ENCODE assay signal across 8 mouse cellular contexts in the genomic region with DNA sequence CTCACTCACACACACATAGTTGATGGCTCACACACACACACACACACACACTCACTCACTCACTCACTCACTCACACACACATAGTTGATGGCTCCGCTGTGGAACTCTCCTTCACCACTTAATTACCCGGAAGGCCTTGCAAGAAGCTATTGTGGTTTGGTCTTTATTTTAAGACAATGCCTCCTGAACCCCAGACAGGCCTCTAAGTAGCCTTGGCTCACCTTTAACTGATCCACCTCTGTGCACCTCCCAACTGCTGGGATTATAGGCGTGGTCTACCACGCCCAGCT. TPM values are rescaled to one million over a fixed set of nuclear protein-coding genes. Genes with fewer than 3 reads are reported as not detected.
DNase-seq lines count a peak whose midpoint lies in the region; ATAC-seq and TF ChIP-seq lines count a peak whose summit lies in the region.

No protein-coding gene starts in this region.

- no peaks in the 10 kb centered on the region for H3K79me3 ChIP-seq in C2C12 (ENCODE audit: low read depth)

- H3K4me1 ChIP-seq in forebrain, embryonic 13.5 days = peaks cover 11% of the 10 kb centered on the region
- peaks cover 44% of the 10 kb centered on the region for H3K4me1 ChIP-seq in liver, embryonic 12.5 days

- H3ac ChIP-seq in C2C12 (ENCODE audit: control insufficient read depth, insufficient read length, low read depth) = peak overlapping the region; percentile 80

- no peak; the same call in 1 of the 2 replicates for ATAC-seq in forebrain, embryonic 13.5 days
- ATAC-seq in liver, embryonic 12.5 days = no peak

- H3K4me3 ChIP-seq in C2C12 (ENCODE audit: insufficient read depth, poor library complexity, severe bottlenecking) = peak overlapping the region; percentile 43
- peak overlapping the region; percentile 63 for H3K4me3 ChIP-seq in forebrain, embryonic 13.5 days
- H3K4me3 ChIP-seq in liver, embryonic 12.5 days = peak overlapping the region; percentile 98

- peak; percentile 25 for DNase-seq in embryo, embryonic 10.5 days (ENCODE audit: low spot score)
- no peak for DNase-seq in embryo, embryonic 10 days (ENCODE audit: low spot score)
- no peak for DNase-seq in layer of hippocampus, postnatal 10 days (ENCODE audit: low spot score in 2 of 2)
- DNase-seq in cerebellum, postnatal 36 days = no peak
- no peak for DNase-seq in cerebellum, postnatal 4 days (ENCODE audit: low spot score in 2 of 2)

- no peaks in the 10 kb centered on the region for H3K9me3 ChIP-seq in forebrain, embryonic 13.5 days (replicated peaks)
- H3K9me3 ChIP-seq in liver, embryonic 12.5 days (replicated peaks) = no peaks in the 10 kb centered on the region

- WGBS in forebrain, embryonic 13.5 days = 19% methylated on average over 4 of the region's 4 CpGs
- WGBS in liver, embryonic 12.5 days (ENCODE audit: insufficient replicate concordance) = 18% methylated on average over 4 of the region's 4 CpGs

- no peaks in the 10 kb centered on the region for H3K36me3 ChIP-seq in C2C12 (ENCODE audit: control insufficient read depth, insufficient read depth)
- H3K36me3 ChIP-seq in forebrain, embryonic 13.5 days (ENCODE audit: poor library complexity, severe bottlenecking) = no peaks in the 10 kb centered on the region
- peaks cover 5% of the 10 kb centered on the region; the same call in 1 of the 2 replicates for H3K36me3 ChIP-seq in liver, embryonic 12.5 days

- H3K27me3 ChIP-seq in C2C12 (ENCODE audit: control insufficient read depth, insufficient read depth, insufficient read length) = peaks cover 11% of the 10 kb centered on the region
- H3K27me3 ChIP-seq in forebrain, embryonic 13.5 days = peaks cover 47% of the 10 kb centered on the region
- peaks cover 26% of the 10 kb centered on the region for H3K27me3 ChIP-seq in liver, embryonic 12.5 days (replicated peaks)

- no peak overlapping the region for H3K27ac ChIP-seq in forebrain, embryonic 13.5 days
- peak overlapping the region; percentile 100 for H3K27ac ChIP-seq in liver, embryonic 12.5 days

- peak overlapping the region; percentile 97 for H3K4me2 ChIP-seq in forebrain, embryonic 13.5 days
- peak overlapping the region; percentile 94 for H3K4me2 ChIP-seq in liver, embryonic 12.5 days

- H3K9ac ChIP-seq in forebrain, embryonic 13.5 days = 0 out of 2 replicates have a peak overlapping the region, but pooled peaks have one; percentile 56
- H3K9ac ChIP-seq in liver, embryonic 12.5 days = peak overlapping the region; percentile 89

- no peak for TF ChIP-seq CTCF in C2C12 (IDR thresholded peaks at IDR 0.05; ENCODE audit: control insufficient read depth, insufficient read depth, insufficient read length)

- H3K79me2 ChIP-seq in C2C12 (ENCODE audit: control insufficient read depth, insufficient read depth) = no peaks in the 10 kb centered on the region

TF ChIP-seq in C2C12, 6 proteins besides CTCF, POLR2A, EP300 and RAD21:
- TF ChIP-seq USF1 (IDR thresholded peaks at IDR 0.05; ENCODE audit: low read depth) (no peak), MAX (IDR thresholded peaks at IDR 0.05) (no peak), MYOG (IDR thresholded peaks at IDR 0.05; ENCODE audit: control insufficient read depth, extremely low read depth, insufficient read length) (no peak), CEBPB (IDR thresholded peaks at IDR 0.05; ENCODE audit: low read depth) (no peak), FOSL1 (IDR thresholded peaks at IDR 0.05; ENCODE audit: insufficient read depth, low read length, poor library complexity, severe bottlenecking) (no peak), MYOD1 (IDR thresholded peaks at IDR 0.05; ENCODE audit: control insufficient read depth, insufficient read length, low read depth) (no peak)

RNA-seq across cellular contexts. Expression of gene Tent5c, which starts 0.8 kb away (rescaled TPM):
- 0.21 TPM for polyA plus RNA-seq in C2C12 (2012; fragmentation: generic; extraction: Trizol)
- polyA plus RNA-seq in forebrain, embryonic 13.5 days (2015; fragmentation: Nextera tagmentation; extraction: Ambion mirVana) = 3.0 and 3.4 TPM in 2 replicates
- 59.8 and 63.3 TPM in 2 replicates for polyA plus RNA-seq in liver, embryonic 12.5 days (2016; fragmentation: Nextera tagmentation; extraction: Ambion mirVana)
- 1 to 10 TPM; 3.8 to 4.1 TPM for total RNA-seq in layer of hippocampus, postnatal 10 days (2021)

Comparison
In these comparisons a context has a peak if more than half of its experiments do, and no peak if none do; other contexts are left out.
1. H3K4me3 ChIP-seq: peak in every context shown above with its lines; median percentile 98 in liver, embryonic 12.5 days; 63 in forebrain, embryonic 13.5 days; 43 in C2C12.
2. RNA of gene Tent5c, which starts 0.8 kb away (polyA plus RNA-seq): 59.8 to 63.3 TPM in liver, embryonic 12.5 days; 3.0 to 3.4 TPM in forebrain, embryonic 13.5 days and 0.21 TPM in C2C12 (single experiment); every median in the first group is over 10 times any median in the second.